Mouse (Mus musculus) CH12.LX (cell line): ENCODE data around the gene Fam214a.

Experiments used
- CTCF ChIP-seq, 2 experiments: IDR thresholded peaks in 1 of 2; conservative IDR thresholded peaks in 1 of 2; 2 replicates each; pipeline ENCODE4 v1.5.1; 2011 to 2012; ENCODE audit warnings: low read depth in 2 of 2, low read length in 2 of 2, improper control_type of control experiment in 1 of 2, inconsistent platforms in 1 of 2, mild to moderate bottlenecking in 1 of 2, moderate library complexity in 1 of 2
- EP300 ChIP-seq: IDR thresholded peaks from 2 replicates; pipeline ENCODE4 v1.6.1; 2011; ENCODE audit warnings: low read length, improper control_type of control experiment
- GABPA ChIP-seq: IDR thresholded peaks from 2 replicates; pipeline ENCODE4 v1.6.1; 2012; ENCODE audit warnings: low read depth, low read length, improper control_type of control experiment, inconsistent platforms; ENCODE audit not compliant: insufficient replicate concordance
- HCFC1 ChIP-seq: IDR thresholded peaks from 2 replicates; pipeline ENCODE4 v1.6.1; 2012; ENCODE audit warnings: low read depth, mild to moderate bottlenecking, inconsistent platforms, low read length, improper control_type of control experiment
- KAT2A ChIP-seq: IDR thresholded peaks from 2 replicates; pipeline ENCODE4 v1.6.1; 2012; ENCODE audit warnings: low read length, improper control_type of control experiment, inconsistent platforms; ENCODE audit not compliant: insufficient replicate concordance
- MAX ChIP-seq: IDR thresholded peaks from 2 replicates; pipeline ENCODE4 v1.6.1; 2011; ENCODE audit warnings: low read length, improper control_type of control experiment
- MXI1 ChIP-seq: IDR thresholded peaks from 2 replicates; pipeline ENCODE4 v1.6.1; 2011; ENCODE audit warnings: mild to moderate bottlenecking, low read depth, low read length, improper control_type of control experiment
- POLR2A ChIP-seq: IDR thresholded peaks from 2 replicates; pipeline ENCODE4 v1.6.1; 2011; ENCODE audit warnings: low read depth, mild to moderate bottlenecking, improper control_type of control experiment, low read length
- USF1 ChIP-seq: IDR thresholded peaks from 2 replicates; pipeline ENCODE4 v1.6.1; 2014; ENCODE audit warnings: low read depth, mild to moderate bottlenecking, inconsistent platforms, low read length, improper control_type of control experiment
- USF2 ChIP-seq: conservative IDR thresholded peaks from 2 replicates; pipeline ENCODE4 v1.6.1; 2011; ENCODE audit warnings: low read depth, low read length, improper control_type of control experiment

- TF ChIP-seq POLR2A (no peak), EP300 (no peak), USF1 (no peak), GABPA (no peak), CTCF (conservative IDR thresholded peaks at IDR 0.05 in 1 of 2, IDR thresholded peaks at IDR 0.05 in 1 of 2; ENCODE audit: low read depth in 2 of 2, low read length in 2 of 2) (no peak), HCFC1 (no peak), MXI1 (no peak), MAX (no peak), USF2 (no peak), KAT2A (no peak)
Observed at GRCm38 (mm10) chr9:74989990-74990389, 37.3 kb downstream of the Fam214a start.
